Mouse (Mus musculus) brain, adult 10 weeks (tissue): ENCODE results near the gene Col16a1. TPM values are rescaled to one million over a fixed set of nuclear protein-coding genes. Genes with fewer than 3 reads are reported as not detected.

Source experiments
- polyA plus RNA-seq: library from polyadenylated mRNA; stranded (reverse); fragments of 350-450 nt; fragmentation: Illumina TruSeq; extraction: RNeasy Lipid Tissue Mini Kit (QIAGEN cat#74804); gene quantifications from one replicate; pipeline ENCODE4 v1.2.3, GENCODE M21; 2015; ENCODE audit warnings: low read depth, low replicate concordance

Gene Col16a1
- polyA plus RNA-seq: 18.6 TPM

GRCm38 (mm10) chr4:130047331-130048202 is at the start of gene Col16a1:
Col16a1 (plus strand) TSS chr4:130047840.

DNA sequence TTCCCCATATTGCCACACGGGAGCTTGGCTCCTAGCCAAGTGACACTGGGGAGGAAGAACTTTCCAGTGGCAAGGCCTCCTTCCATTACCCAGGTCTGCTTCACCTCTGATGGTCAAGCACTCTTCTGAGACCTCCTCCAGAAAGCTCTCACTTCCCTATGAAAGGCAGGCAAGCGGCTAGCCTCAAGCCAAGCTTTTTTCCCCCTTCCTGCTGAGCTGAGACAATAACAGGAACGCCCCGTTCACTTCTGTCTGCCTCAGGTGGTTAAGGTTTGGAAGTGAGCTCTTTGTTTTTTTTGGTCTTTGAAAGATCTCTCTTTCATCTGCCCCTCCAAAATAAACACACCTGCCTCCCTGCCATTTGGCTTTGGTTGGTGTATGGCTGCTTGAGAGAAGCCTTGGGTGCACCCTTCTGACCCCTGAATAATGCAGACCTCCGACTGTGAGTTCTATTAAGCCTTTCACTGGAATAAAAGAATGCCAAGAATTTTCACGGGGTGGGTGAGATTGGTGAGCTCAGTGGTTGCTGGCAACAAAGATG is 54.5 kb downstream of the Col16a1 start, which contains the start of gene Pef1:
Gene Pef1, plus strand, starts transcription at position 448 of the 541 bp plus-strand sequence.

GRCm38 (mm10) chr4:130139214-130139492 is 91.5 kb downstream of the Col16a1 start, which contains the start of gene Hcrtr1:
Hcrtr1 (minus strand) TSS chr4:130139359.

Other genes starting within 250 kb of the Col16a1 start
- 159 TPM for gene Ptp4a2, start 236.6 kb upstream of the Col16a1 start, polyA plus RNA-seq
- not detected for gene Spocd1, start 118.6 kb upstream of the Col16a1 start, polyA plus RNA-seq
- gene Adgrb2, start 63.0 kb upstream of the Col16a1 start, polyA plus RNA-seq: 176 TPM
- 104 TPM for gene Pef1, start 54.7 kb downstream of the Col16a1 start, polyA plus RNA-seq
- 3.6 TPM for gene Hcrtr1, start 91.5 kb downstream of the Col16a1 start, polyA plus RNA-seq
- 9.7 TPM for gene Tinagl1, start 127.3 kb downstream of the Col16a1 start, polyA plus RNA-seq
- gene Gm853, start 174.6 kb downstream of the Col16a1 start, polyA plus RNA-seq: not detected
- gene Serinc2, start 231.4 kb downstream of the Col16a1 start, polyA plus RNA-seq: 6.9 TPM